Mouse (Mus musculus): ENCODE measurements around the gene Cip2a. TPM values are rescaled to one million over a fixed set of nuclear protein-coding genes. Genes with fewer than 3 reads are reported as not detected.

Cip2a gene
- 32.7 and 43.2 TPM in 2 replicates for polyA plus RNA-seq (2016; fragmentation: Nextera tagmentation; extraction: Ambion mirVana)

DNA sequence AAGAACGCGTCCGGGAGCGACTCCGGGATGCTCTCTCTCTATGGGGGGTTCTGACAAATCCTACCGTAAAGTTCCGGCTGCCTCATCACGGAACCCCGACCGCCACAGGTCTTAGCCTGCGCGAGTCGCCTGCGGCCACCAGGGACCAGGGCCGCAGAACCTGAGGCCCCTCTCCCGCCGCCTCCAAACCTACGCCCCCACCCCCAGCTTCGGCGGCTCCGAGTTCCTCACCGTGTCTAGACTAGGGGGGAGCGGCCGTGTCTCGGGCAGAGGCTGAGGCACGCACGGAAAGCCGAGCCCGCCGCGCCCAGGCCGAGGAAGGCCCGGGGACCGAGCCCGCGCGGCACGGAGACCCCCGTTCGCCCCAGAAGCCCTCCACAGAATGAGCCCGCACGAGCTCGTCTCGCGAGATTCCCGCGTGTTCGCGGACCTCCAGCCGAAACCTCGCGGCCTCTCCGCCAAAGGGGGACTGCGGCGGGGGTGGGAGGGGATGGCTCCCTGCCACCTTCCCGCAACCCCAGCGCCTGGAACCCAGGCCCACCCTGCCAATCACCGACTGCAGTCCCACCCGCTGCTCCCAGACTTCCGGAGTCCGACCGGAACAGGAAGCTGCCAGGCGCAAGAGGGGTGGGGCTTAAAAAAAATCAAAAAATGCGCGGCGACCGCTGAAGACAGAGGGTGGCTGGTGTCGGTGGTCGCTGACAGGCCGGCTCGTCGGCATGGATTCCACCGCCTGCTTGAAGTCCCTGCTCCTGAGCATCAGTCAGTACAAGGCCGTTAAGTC is at the start of gene Cip2a, which contains the start of gene Dzip3:
TSS of gene Cip2a (plus strand) at position 627 of the 784 bp plus-strand sequence.
TSS of gene Dzip3 (minus strand) at position 607 of the 784 bp plus-strand sequence.
- DNase-seq (ENCODE audit: low spot score), result peak; percentile 96
- under 1% methylated on average over 74 of the region's 74 CpGs for WGBS
- peak within 1 kb of the TSS; percentile 99 for H3K27ac ChIP-seq
- H3K27me3 ChIP-seq (ENCODE audit: insufficient read depth, poor library complexity, severe bottlenecking), result no peaks in the 10 kb centered on the region
- peak within 1 kb of the TSS; percentile 91 for H3K4me3 ChIP-seq
- H3K36me3 ChIP-seq, result peaks cover 37% of the 10 kb centered on the region
- H3K9me3 ChIP-seq, result 0 out of 2 replicates have a peak, but pooled peaks cover 2% of the 10 kb centered on the region
- H3K4me1 ChIP-seq (replicated peaks), result peaks cover 25% of the 10 kb centered on the region

DNA sequence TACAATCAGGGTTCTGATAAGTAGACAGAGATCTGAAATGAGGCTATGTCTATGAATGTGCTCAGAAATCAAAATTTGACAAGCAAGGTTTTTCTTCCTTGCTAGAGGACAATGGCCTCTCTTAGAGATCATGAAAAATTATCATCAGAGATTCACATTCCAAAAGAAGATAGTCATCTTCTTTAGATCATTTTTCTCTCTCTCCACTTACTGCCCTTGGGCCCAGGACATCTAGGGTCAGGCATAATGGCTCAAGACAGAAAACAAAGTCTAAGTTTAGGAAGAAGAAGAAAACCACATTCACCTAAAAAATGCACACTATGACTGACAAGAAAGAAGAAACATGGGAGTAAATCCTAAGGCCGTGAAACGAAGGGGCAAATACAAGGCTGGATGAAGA is 21.0 kb upstream of the Cip2a start:
- Histone ChIP-seq H3K4me3 (no peak overlapping the region), H3K27ac (no peak overlapping the region), H3K36me3 (peaks cover 58% of the 10 kb centered on the region), H3K4me1 (replicated peaks) (no peaks in the 10 kb centered on the region), H3K9me3 (no peaks in the 10 kb centered on the region), H3K27me3 (ENCODE audit: insufficient read depth, poor library complexity, severe bottlenecking) (no peaks in the 10 kb centered on the region)
- no peak for DNase-seq (ENCODE audit: low spot score)
- 97% methylated on average over 2 of the region's 2 CpGs for WGBS

DNA sequence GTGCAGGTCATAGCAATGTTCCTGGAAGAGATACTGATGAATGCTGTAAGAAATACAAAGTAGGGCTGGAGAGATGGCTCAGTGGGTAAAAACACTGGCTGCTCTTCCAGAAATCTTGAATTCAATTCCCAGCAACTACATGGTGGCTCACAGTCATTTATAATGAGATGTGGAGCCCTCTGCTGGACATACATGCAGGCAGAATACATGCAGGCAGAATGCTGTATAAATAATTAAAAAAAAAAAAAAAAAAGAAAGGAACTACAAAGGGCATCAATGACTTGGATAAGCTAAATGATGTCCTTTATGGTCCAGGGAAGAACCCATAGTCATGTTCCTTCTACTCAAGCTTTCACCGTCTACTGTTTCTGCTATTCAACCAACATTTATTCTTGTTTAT is 20.4 kb upstream of the Cip2a start:
- Histone ChIP-seq H3K9me3 (no peaks in the 10 kb centered on the region), H3K4me1 (replicated peaks) (no peaks in the 10 kb centered on the region), H3K4me3 (no peak overlapping the region), H3K27me3 (ENCODE audit: insufficient read depth, poor library complexity, severe bottlenecking) (no peaks in the 10 kb centered on the region), H3K27ac (no peak overlapping the region), H3K36me3 (peaks cover 64% of the 10 kb centered on the region)
- no peak for DNase-seq (ENCODE audit: low spot score)
- WGBS, result 95% methylated on average over 1 of the region's 1 CpGs

DNA sequence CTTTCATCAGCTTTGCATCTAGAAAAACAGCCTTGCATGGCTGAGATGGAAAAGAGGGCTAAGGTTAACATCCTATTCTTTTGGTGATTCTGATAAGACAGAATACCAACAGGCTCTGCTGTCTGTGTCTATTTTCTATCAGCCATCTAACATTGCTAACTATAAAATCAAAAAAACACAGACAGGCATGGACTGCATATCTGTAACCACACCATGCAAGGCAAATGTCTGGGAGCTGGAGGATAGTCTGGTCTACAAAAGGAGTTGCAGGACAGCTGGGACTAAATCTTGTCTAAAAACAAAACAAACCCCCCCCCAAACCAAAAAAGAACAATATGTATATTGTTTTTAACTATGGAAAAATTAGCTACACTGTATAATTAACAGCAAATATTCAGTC is 14.0 kb upstream of the Cip2a start:
- Histone ChIP-seq H3K4me1 (replicated peaks) (no peaks in the 10 kb centered on the region), H3K27ac (no peak overlapping the region), H3K36me3 (peaks cover 71% of the 10 kb centered on the region), H3K9me3 (no peaks in the 10 kb centered on the region), H3K4me3 (no peak overlapping the region), H3K27me3 (ENCODE audit: insufficient read depth, poor library complexity, severe bottlenecking) (no peaks in the 10 kb centered on the region)
- DNase-seq (ENCODE audit: low spot score), result no peak

DNA sequence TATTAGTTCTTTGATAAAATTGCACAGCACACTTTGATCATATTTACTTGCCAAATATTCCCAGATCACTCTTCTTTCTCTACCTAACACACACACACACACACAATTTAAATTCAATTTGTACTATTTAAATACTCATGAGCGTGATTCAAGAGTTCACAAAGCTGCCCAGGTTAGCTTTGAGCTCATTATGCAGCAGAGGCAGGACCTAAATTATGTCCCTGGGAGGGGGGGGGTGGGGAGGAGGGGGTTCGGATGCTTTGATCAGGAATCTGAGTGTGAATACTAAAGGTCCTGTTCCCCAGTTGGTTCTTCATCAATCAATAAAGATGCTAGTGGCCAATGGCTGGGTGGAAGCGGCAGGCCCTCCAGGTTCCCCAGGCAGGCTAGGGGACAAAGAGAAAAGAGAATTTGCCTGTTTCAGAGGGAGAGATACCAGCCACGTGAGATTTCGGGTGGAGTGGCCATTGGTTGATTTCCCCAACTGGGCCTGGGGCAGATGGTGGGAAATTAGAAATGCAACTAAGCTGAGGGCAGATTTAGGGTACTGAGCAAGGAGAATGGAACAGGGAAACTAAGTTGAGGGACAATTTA is 8.9 kb upstream of the Cip2a start:
- no peak overlapping the region for H3K27ac ChIP-seq
- H3K27me3 ChIP-seq (ENCODE audit: insufficient read depth, poor library complexity, severe bottlenecking), result no peaks in the 10 kb centered on the region
- H3K9me3 ChIP-seq, result no peaks in the 10 kb centered on the region
- H3K36me3 ChIP-seq, result peaks cover 38% of the 10 kb centered on the region
- WGBS, result 58% methylated on average over 5 of the region's 5 CpGs
- no peak for DNase-seq (ENCODE audit: low spot score)
- H3K4me1 ChIP-seq (replicated peaks), result no peaks in the 10 kb centered on the region
- H3K4me3 ChIP-seq, result no peak overlapping the region

DNA sequence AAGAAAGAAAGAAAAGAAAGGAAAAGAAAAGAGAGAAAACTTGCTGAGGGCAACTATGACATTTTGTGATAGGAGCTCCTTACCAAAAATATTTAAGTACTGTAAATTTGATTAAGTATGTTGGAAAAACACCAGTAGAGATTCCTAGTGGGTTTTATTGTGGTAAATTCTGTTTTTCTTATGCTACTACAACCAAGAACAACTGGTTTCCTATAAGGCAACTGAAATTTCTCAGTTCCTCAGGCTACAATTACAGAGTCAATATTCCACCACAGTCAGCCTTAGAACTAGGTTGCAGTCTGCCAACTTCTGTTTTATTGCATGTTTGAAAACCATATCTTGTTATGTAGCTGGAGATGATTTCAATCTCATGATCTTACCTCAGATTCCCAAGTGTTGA is 4.3 kb upstream of the Cip2a start:
- Histone ChIP-seq H3K4me1 (replicated peaks) (peaks cover 9% of the 10 kb centered on the region), H3K27me3 (ENCODE audit: insufficient read depth, poor library complexity, severe bottlenecking) (no peaks in the 10 kb centered on the region), H3K27ac (no peak overlapping the region), H3K9me3 (0 out of 2 replicates have a peak, but pooled peaks cover 2% of the 10 kb centered on the region), H3K36me3 (peaks cover 19% of the 10 kb centered on the region), H3K4me3 (no peak overlapping the region)
- no peak for DNase-seq (ENCODE audit: low spot score)

DNA sequence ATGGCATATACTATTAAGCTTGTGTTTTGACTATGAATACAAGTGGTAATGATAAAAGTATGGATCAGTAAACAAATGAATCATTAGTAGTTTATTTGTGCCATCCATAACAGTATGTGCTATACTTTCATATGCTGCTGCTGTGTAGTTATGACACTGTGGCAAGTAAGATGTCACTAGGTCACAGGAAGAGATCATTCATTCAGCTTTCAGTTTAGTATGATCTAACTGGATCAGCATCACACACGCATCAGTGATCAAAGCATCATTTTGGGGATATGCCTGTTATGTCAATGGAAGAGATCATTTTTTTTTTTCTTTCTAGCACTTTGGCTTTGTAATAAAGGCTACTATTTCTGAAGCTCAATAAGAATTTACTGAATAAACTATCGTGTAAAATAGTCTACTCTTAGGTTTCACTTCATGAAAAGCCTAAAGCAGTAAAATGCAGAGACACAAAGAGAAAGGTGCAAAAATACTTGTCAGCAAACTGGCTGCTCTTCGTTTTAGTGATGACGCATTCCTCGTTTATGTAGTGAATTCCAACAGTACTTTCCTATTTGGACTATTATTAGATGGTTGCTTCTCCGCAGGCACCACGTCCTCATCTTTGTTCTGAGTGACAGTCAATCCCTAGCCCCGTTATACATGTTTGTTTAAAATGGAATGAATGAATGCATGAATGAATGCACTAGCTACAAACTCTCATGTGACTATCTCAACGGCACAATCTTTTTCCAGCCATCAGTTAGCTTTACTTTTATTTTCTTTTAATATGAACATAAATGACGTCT is 1.4 kb upstream of the Cip2a start:
- DNase-seq (ENCODE audit: low spot score), result no peak
- peaks cover 25% of the 10 kb centered on the region for H3K4me1 ChIP-seq (replicated peaks)
- H3K27me3 ChIP-seq (ENCODE audit: insufficient read depth, poor library complexity, severe bottlenecking), result no peaks in the 10 kb centered on the region
- 0 out of 2 replicates have a peak, but pooled peaks cover 2% of the 10 kb centered on the region for H3K9me3 ChIP-seq
- peaks cover 28% of the 10 kb centered on the region for H3K36me3 ChIP-seq
- 43% methylated on average over 10 of the region's 10 CpGs for WGBS
- peak overlapping the region; percentile 91 for H3K4me3 ChIP-seq
- peak overlapping the region; percentile 99 for H3K27ac ChIP-seq

DNA sequence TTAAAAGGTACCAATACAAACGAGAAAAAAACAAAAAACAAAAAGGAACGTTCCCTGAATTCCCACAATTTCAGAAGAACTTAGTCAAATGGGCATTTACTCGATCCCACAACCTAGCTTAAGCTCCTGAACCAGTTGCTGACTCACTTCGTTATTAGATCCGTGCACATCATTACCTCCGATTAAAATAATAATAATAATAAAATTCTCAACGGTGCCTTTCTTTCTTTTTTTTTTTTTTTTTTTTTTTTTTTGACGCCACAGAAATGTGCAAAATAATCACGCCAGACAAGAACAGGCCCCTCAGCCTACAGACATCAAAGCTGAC is 790 bp upstream of the Cip2a start:
- Histone ChIP-seq H3K27me3 (ENCODE audit: insufficient read depth, poor library complexity, severe bottlenecking) (no peaks in the 10 kb centered on the region), H3K27ac (peak overlapping the region; percentile 99), H3K4me3 (peak overlapping the region; percentile 91), H3K36me3 (peaks cover 32% of the 10 kb centered on the region), H3K9me3 (0 out of 2 replicates have a peak, but pooled peaks cover 2% of the 10 kb centered on the region), H3K4me1 (replicated peaks) (peaks cover 25% of the 10 kb centered on the region)
- 5% methylated on average over 9 of the region's 9 CpGs for WGBS
- no peak for DNase-seq (ENCODE audit: low spot score)

DNA sequence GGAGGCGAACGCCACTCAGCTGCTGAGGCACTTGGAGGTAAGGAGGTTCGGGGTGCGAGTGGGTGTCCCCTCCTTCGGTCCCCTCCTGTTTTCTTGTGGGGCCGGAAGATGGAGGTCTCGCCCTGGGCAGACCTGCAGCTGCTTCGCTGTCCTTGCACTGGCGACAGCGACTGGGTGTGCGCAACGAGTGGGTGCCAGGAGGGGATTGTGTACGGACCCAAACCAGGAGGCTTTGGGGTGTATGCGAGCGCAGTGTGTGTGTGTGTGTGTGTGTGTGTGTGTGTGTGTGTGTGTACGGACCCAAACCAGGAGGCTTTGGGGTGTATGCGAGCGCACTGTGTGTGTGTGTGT is 333 bp downstream of the Cip2a start:
- Histone ChIP-seq H3K27me3 (ENCODE audit: insufficient read depth, poor library complexity, severe bottlenecking) (no peaks in the 10 kb centered on the region), H3K4me3 (peak overlapping the region; percentile 91), H3K9me3 (0 out of 2 replicates have a peak, but pooled peaks cover 2% of the 10 kb centered on the region), H3K4me1 (replicated peaks) (peaks cover 25% of the 10 kb centered on the region), H3K36me3 (peaks cover 42% of the 10 kb centered on the region), H3K27ac (peak overlapping the region; percentile 99)
- DNase-seq (ENCODE audit: low spot score), result no peak
- 0% methylated on average over 18 of the region's 18 CpGs for WGBS

DNA sequence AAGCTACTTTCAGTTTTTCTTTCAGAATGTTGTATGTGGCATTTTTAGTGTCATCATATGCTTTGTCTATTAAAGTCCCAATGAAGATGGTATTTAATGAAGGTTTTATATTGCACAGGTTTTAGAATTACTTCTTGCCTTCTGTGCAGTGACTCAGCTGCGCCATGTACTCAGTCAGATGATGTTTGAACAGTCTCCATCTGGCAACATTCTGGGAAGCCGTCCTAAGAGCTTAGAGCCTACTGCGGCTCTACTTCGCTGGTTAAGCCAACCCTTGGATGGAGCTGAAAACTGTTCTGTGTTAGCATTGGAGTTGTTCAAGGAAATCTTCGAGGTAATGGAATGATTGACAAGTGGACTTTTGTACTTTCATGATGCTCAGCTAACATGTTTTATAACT is 10.2 kb downstream of the Cip2a start:
- DNase-seq (ENCODE audit: low spot score), result no peak
- Histone ChIP-seq H3K36me3 (peaks cover 92% of the 10 kb centered on the region), H3K4me3 (no peak overlapping the region), H3K27ac (no peak overlapping the region), H3K27me3 (ENCODE audit: insufficient read depth, poor library complexity, severe bottlenecking) (no peaks in the 10 kb centered on the region), H3K4me1 (replicated peaks) (no peaks in the 10 kb centered on the region), H3K9me3 (no peaks in the 10 kb centered on the region)
- 94% methylated on average over 5 of the region's 5 CpGs for WGBS

DNA sequence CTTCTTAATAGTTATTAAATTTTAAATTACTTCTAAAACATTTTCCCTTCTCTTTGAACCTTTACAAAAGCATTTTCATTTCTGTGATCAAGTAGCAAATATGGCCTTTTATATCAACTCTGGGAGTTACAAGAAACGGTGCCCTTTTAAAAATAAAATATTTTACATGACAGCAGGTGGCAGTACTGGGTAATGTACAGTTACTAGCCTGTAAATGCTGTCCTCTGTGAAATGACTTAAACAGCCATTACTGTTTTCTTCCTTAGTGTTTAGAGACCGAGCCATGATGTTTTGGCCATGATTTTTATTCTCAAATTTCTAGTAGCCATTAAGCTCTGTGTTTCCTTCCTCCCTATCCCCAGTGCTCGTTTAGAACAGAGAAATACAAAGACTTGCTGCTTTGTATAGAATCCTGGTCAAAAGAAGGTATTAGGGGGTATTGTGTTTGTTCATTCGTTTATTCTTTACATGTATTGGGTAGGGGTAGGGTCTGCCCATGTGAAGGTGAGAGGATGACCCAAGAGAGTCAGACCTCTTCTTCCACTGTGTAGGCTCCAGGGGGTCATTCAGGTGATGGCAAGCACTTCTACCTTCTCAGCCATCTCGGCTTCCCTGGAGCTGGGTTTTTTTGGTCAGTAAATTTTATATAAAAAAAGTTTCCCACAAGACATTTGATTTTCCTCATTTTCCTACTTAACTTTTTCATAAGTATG is 22.8 kb downstream of the Cip2a start:
- Histone ChIP-seq H3K4me3 (no peak overlapping the region), H3K4me1 (replicated peaks) (no peaks in the 10 kb centered on the region), H3K27ac (no peak overlapping the region), H3K36me3 (peaks cover 81% of the 10 kb centered on the region), H3K27me3 (ENCODE audit: insufficient read depth, poor library complexity, severe bottlenecking) (no peaks in the 10 kb centered on the region), H3K9me3 (no peaks in the 10 kb centered on the region)
- no peak for DNase-seq (ENCODE audit: low spot score)
- 84% methylated on average over 5 of the region's 5 CpGs for WGBS

DNA sequence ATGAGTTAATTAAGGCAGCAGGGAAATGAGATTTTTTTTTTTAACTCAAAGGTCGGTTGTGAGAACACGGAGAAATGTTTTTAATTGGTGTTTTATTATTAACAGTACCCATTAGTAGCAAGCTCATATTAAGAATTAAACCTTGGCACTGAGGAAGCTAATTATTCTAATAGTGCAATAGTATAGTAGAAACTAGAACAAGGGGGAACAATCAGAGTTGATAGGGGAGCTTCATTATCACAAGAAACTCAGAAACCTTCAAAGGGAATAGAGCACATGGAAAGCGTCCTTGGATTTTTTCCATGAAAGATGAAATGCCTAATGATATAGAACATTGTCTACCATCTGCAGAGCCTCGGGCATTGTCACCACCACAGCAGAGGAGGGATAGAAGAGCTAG is 41.9 kb downstream of the Cip2a start:
- H3K27ac ChIP-seq, result no peak overlapping the region
- DNase-seq (ENCODE audit: low spot score), result no peak
- H3K27me3 ChIP-seq (ENCODE audit: insufficient read depth, poor library complexity, severe bottlenecking), result no peaks in the 10 kb centered on the region
- H3K4me1 ChIP-seq (replicated peaks), result no peaks in the 10 kb centered on the region
- 86% methylated on average over 4 of the region's 4 CpGs for WGBS
- H3K36me3 ChIP-seq, result no peaks in the 10 kb centered on the region
- H3K4me3 ChIP-seq, result no peak overlapping the region
- H3K9me3 ChIP-seq, result no peaks in the 10 kb centered on the region

Measured in hindbrain, embryonic 10.5 days (tissue).